Mouse (Mus musculus) heart, postnatal 0 days (tissue): ENCODE results near the gene Tmem210. TPM values are rescaled to one million over a fixed set of nuclear protein-coding genes. Genes with fewer than 3 reads are reported as not detected.

Experiments
- ATAC-seq: fragments of 200-750 bp; cut with Nextera tagmentation; 2 replicates; pipeline ENCODE4 v1.8.0; 2017; ENCODE audit warnings: low read depth, moderate number of reproducible peaks, moderate library complexity; ENCODE audit not compliant: insufficient read depth
- DNase-seq: peaks from one replicate; pipeline ENCODE4 v3.0.0-alpha.2; 2016; ENCODE audit warnings: low spot score
- H3K27ac ChIP-seq: fragments of 300-500 bp; sonication (generic); 2 replicates; pipeline ENCODE4 v1.5.1; 2014; ENCODE audit warnings: low read depth, mild to moderate bottlenecking
- H3K27me3 ChIP-seq: fragments of 300-500 bp; sonication (generic); 2 replicates; pipeline ENCODE4 v1.6.1; 2014; ENCODE audit warnings: low read length, mixed read lengths; ENCODE audit not compliant: control insufficient read depth, insufficient read depth
- H3K36me3 ChIP-seq: fragments of 300-500 bp; sonication (generic); replicated peaks from 2 replicates; pipeline ENCODE4 v1.6.1; 2014; ENCODE audit warnings: low read length, mixed read lengths; ENCODE audit not compliant: control insufficient read depth, insufficient read depth
- H3K4me1 ChIP-seq: fragments of 300-500 bp; sonication (generic); 2 replicates; pipeline ENCODE4 v1.6.1; 2014; ENCODE audit warnings: antibody characterized with exemption; ENCODE audit not compliant: control insufficient read depth, insufficient read depth
- H3K4me2 ChIP-seq: fragments of 300-500 bp; sonication (generic); 2 replicates; pipeline ENCODE4 v1.6.1; 2014; ENCODE audit warnings: low read depth, mild to moderate bottlenecking, low read length, moderate library complexity
- H3K4me3 ChIP-seq: fragments of 300-500 bp; sonication (generic); 2 replicates; pipeline ENCODE4 v1.5.1; 2014; ENCODE audit warnings: low read depth, low read length
- H3K9ac ChIP-seq: fragments of 300-500 bp; sonication (generic); replicated peaks from 2 replicates; pipeline ENCODE4 v1.6.1; 2014; ENCODE audit warnings: low read depth, low read length, mixed read lengths
- H3K9me3 ChIP-seq: fragments of 300-500 bp; sonication (generic); replicated peaks from 2 replicates; pipeline ENCODE4 v1.6.1; 2016; ENCODE audit warnings: low read length; ENCODE audit not compliant: control insufficient read depth
- CTCF ChIP-seq: IDR thresholded peaks from 2 replicates; pipeline ENCODE4 v1.5.1; 2016; ENCODE audit warnings: antibody characterized with exemption, control low read depth, low read depth
- EP300 ChIP-seq: IDR thresholded peaks from 2 replicates; pipeline ENCODE4 v1.6.1; 2016; ENCODE audit warnings: antibody characterized with exemption, low read depth
- WGBS: fragments of 180-500 bp; shearing (Covaris S2); extraction: QIAGEN DNeasy Blood & Tissue Kit; methylation state at CpG from one replicate; pipeline ENCODE4 v1.1.7; 2014; 5-methylcytosine and 5-hydroxymethylcytosine counted together
- polyA plus RNA-seq: library from polyadenylated mRNA; unstranded; fragments of >200 nt; fragmentation: Nextera tagmentation; extraction: Ambion mirVana; gene quantifications from 2 replicates; pipeline ENCODE4 v1.2.1, GENCODE M21; 2015
- total RNA-seq: library from RNA; depleted of rRNA; stranded (reverse); fragments of >200 nt; gene quantifications from 2 replicates; pipeline ENCODE4 v1.2.3, GENCODE M21; 2014; ENCODE audit warnings: low replicate concordance

Tmem210 gene
- total and polyA plus RNA-seq, 2 experiments from 2014 or later: not detected

GRCm38 (mm10) chr2:25265897-25266656 lies 21.9 kb upstream of the Tmem210 start:
- no peak for TF ChIP-seq CTCF
- no peak for TF ChIP-seq EP300
- Histone ChIP-seq H3K36me3 (peaks cover 22% of the 10 kb centered on the region), H3K9ac (0 out of 2 replicates have a peak overlapping the region, but pooled peaks have one; percentile 32), H3K4me1 (peaks cover 30% of the 10 kb centered on the region), H3K27me3 (no peaks in the 10 kb centered on the region), H3K27ac (no peak overlapping the region), H3K4me3 (no peak overlapping the region), H3K4me2 (peak overlapping the region; percentile 17; the same call in 1 of the 2 replicates), H3K9me3 (no peaks in the 10 kb centered on the region)
- DNase-seq: no peak
- WGBS: 56% methylated on average over 6 of the region's 6 CpGs
- ATAC-seq: no peak

DNA sequence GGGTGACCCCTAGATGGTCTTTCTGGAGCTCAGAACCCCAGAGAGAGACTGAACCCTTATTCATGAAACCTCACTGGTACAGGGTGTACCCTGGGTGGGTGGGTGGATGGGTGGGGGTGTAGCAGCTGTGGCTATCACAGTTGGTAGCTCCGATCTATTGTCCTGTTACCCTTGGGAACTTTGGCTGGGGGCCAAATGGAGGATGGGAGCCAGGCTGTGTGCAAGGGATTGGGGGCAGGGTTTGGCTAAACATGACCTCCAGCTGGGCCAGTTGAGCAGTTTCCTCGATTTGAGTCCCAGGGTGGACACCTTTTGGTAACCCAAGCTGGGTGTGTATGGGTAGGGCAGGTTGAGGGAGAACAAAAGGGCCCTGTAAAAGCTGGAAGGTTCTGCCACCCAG lies 21.2 kb upstream of the Tmem210 start:
- TF ChIP-seq CTCF (no peak), EP300 (no peak)
- H3K4me3 ChIP-seq: no peak overlapping the region
- DNase-seq: no peak
- peaks cover 22% of the 10 kb centered on the region for H3K36me3 ChIP-seq
- ATAC-seq: no peak
- no peak overlapping the region for H3K9ac ChIP-seq
- no peaks in the 10 kb centered on the region for H3K27me3 ChIP-seq
- H3K9me3 ChIP-seq: no peaks in the 10 kb centered on the region
- no peak overlapping the region for H3K27ac ChIP-seq
- H3K4me2 ChIP-seq: no peak overlapping the region
- 31% methylated on average over 2 of the region's 2 CpGs for WGBS
- peaks cover 35% of the 10 kb centered on the region for H3K4me1 ChIP-seq

DNA sequence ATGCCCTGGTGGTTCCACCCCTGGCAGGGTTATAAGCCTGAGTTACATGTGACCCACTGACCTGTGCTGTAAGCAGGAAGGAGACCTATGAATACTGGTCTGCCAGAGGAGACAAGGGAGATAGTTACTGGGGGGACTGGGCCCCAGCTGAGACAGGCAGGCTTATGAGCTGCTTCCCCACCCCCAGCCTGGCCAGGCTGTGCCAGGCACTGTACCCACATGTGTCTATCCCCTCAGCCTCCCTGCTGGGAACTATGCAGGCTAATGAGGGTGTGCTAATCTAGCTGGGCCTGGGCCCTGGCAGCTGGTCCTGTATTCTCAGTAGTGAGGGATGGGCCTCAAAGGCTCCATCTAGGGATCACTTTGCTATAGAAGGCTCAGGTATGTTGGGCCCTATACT lies 20.7 kb upstream of the Tmem210 start:
- no peak for DNase-seq
- H3K4me2 ChIP-seq: no peak overlapping the region
- H3K27me3 ChIP-seq: no peaks in the 10 kb centered on the region
- H3K9ac ChIP-seq: no peak overlapping the region
- no peak overlapping the region for H3K4me3 ChIP-seq
- peaks cover 35% of the 10 kb centered on the region for H3K4me1 ChIP-seq
- peaks cover 22% of the 10 kb centered on the region for H3K36me3 ChIP-seq
- no peak for ATAC-seq
- TF ChIP-seq EP300: no peak
- TF ChIP-seq CTCF: no peak
- H3K9me3 ChIP-seq: no peaks in the 10 kb centered on the region
- H3K27ac ChIP-seq: no peak overlapping the region

GRCm38 (mm10) chr2:25267746-25268309 lies 20.1 kb upstream of the Tmem210 start:
- Histone ChIP-seq H3K27ac (no peak overlapping the region), H3K4me3 (no peak overlapping the region), H3K27me3 (no peaks in the 10 kb centered on the region), H3K9ac (no peak overlapping the region), H3K9me3 (no peaks in the 10 kb centered on the region), H3K4me2 (no peak overlapping the region), H3K36me3 (peaks cover 22% of the 10 kb centered on the region), H3K4me1 (peaks cover 36% of the 10 kb centered on the region)
- TF ChIP-seq CTCF: no peak
- TF ChIP-seq EP300: no peak
- ATAC-seq: no peak
- 57% methylated on average over 4 of the region's 4 CpGs for WGBS
- DNase-seq: no peak

- peak within 1 kb of the TSS; percentile 85 for H3K4me2 ChIP-seq
- peak within 1 kb of the TSS; percentile 87 for H3K27ac ChIP-seq
- H3K4me1 ChIP-seq: peaks cover 22% of the 10 kb centered on the region
- DNase-seq (peak; percentile 91), ATAC-seq (peak; percentile 98)
- H3K9me3 ChIP-seq: no peaks in the 10 kb centered on the region
- under 1% methylated on average over 55 of the region's 55 CpGs for WGBS
- H3K36me3 ChIP-seq: peaks cover 51% of the 10 kb centered on the region
- TF ChIP-seq EP300 (no peak), CTCF (peak; percentile 40)
- H3K4me3 ChIP-seq: peak within 1 kb of the TSS; percentile 80
- no peaks in the 10 kb centered on the region for H3K27me3 ChIP-seq
- H3K9ac ChIP-seq: peak within 1 kb of the TSS; percentile 67
Measured at GRCm38 (mm10) chr2:25271827-25272511, 16.0 kb upstream of the Tmem210 start, which contains the start of the genes Ssna1 and Anapc2. Gene Ssna1, minus strand, starts transcription at chr2:25272438. Gene Anapc2, plus strand, starts transcription at chr2:25272478.
